26 mouse cellular contexts compared by ENCODE assay signal in genomic region chr9:112771981-112772380, GRCm38 (mm10).
A peak's percentile ranks its signal among the peaks of the same experiment; 100 is the strongest.
DNase-seq lines count a peak whose midpoint lies in the region; ATAC-seq and TF ChIP-seq lines count a peak whose summit lies in the region.
"Had no signal": no experiment of that assay in that cellular context is flagged by ENCODE, and none has a peak within 500 bp of the region (broad histone marks: within the 10 kb centered on the region; RNA-seq: fewer than 3 reads in every experiment).

No protein-coding gene starts in this region.

- TF ChIP-seq POLR2A in embryonic fibroblast, embryonic 13.5 days (IDR thresholded peaks at IDR 0.05; ENCODE audit: low read depth, low read length) = no peak

- peak overlapping the region; percentile 34; the same call in 1 of the 2 replicates for H3K27ac ChIP-seq in embryonic fibroblast, embryonic 13.5 days (ENCODE audit: insufficient read depth, low read length)
- H3K27ac ChIP-seq: embryonic facial prominence, embryonic 13.5 days; embryonic facial prominence, embryonic 15.5 days; forebrain, embryonic 10.5 days; forebrain, embryonic 12.5 days had no signal

- peak; percentile 50 for ATAC-seq in frontal cortex, adult (ENCODE audit: low TSS enrichment)
- ATAC-seq: CD4-positive, CD25-positive, alpha-beta regulatory T cell, adult 4 months; forebrain, embryonic 14.5 days; forebrain, embryonic 16.5 days had no signal

- TF ChIP-seq CTCF in embryonic fibroblast, embryonic 13.5 days (IDR thresholded peaks at IDR 0.05; ENCODE audit: borderline replicate concordance, insufficient read depth, low read length) = no peak

- no peak for DNase-seq in frontal cortex, adult 2 months (ENCODE audit: extremely low spot score in 1 of 2, low spot score in 1 of 2)
- DNase-seq in layer of hippocampus, adult 9-11 months = peak; percentile 24
- no peak for DNase-seq in layer of hippocampus, postnatal 25 days (ENCODE audit: extremely low spot score in 1 of 2, low spot score in 1 of 2)
- peak; percentile 57 for DNase-seq in telencephalon, adult 2 months (ENCODE audit: low read depth, low spot score)
- no peak for DNase-seq in gastrocnemius, postnatal 10 days
- DNase-seq in spleen, adult 18-20 months = no peak
- DNase-seq: adrenal gland, adult 2 months; adrenal gland, postnatal 10 days; adrenal gland, postnatal 25 days; B cell, adult 2 months; cerebellum, adult 11 months; cerebellum, adult 18-20 months; cerebellum, adult 8-10 months; cerebellum, adult 9-11 months; cerebellum, postnatal 14 days; cerebellum, postnatal 36 days; embryo, embryonic 11 days had no signal

- H3K4me1 ChIP-seq in embryonic fibroblast, embryonic 13.5 days (ENCODE audit: control insufficient read depth, insufficient read depth, low read length) = no peaks in the 10 kb centered on the region
- H3K4me1 ChIP-seq: embryonic facial prominence, embryonic 13.5 days; embryonic facial prominence, embryonic 15.5 days; forebrain, embryonic 10.5 days; forebrain, embryonic 12.5 days had no signal

- no peak overlapping the region for H3K4me3 ChIP-seq in embryonic fibroblast, embryonic 13.5 days (ENCODE audit: insufficient read depth, low read length)
- H3K4me3 ChIP-seq: embryonic facial prominence, embryonic 13.5 days; embryonic facial prominence, embryonic 15.5 days; forebrain, embryonic 10.5 days; forebrain, embryonic 12.5 days had no signal

Comparison
In these comparisons a context has a peak if more than half of its experiments do, and no peak if none do; other contexts are left out.
1. DNase-seq: peak in layer of hippocampus, adult 9-11 months (single experiment) and telencephalon, adult 2 months (single experiment); none in frontal cortex, adult 2 months (0 of 2), layer of hippocampus, postnatal 25 days (0 of 2), gastrocnemius, postnatal 10 days (single experiment) and spleen, adult 18-20 months (0 of 2).